22 mouse cellular contexts compared by ENCODE assay signal in the genomic region with DNA sequence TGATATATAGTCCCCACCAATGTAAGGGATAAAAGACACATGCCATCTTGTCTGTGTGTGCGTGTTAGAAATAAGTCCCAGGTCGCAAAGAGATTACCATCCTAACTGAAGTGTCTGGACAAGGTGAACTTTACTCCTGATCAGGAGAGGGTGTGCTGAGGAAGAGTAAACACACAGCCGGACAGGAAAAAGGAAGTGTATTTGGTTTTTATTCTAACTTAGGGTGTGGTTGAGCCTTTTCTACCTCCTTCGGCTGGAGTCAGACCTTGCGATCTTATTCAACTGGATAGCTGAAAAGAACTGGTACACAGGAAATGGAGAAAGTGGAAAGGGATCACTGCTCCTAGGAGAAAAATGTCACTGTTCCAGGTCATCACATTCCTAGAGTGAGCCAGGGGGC. TPM values are rescaled to one million over a fixed set of nuclear protein-coding genes. Genes with fewer than 3 reads are reported as not detected.
DNase-seq lines count a peak whose midpoint lies in the region; ATAC-seq and TF ChIP-seq lines count a peak whose summit lies in the region.
"Had no signal": no experiment of that assay in that cellular context is flagged by ENCODE, and none has a peak within 500 bp of the region (broad histone marks: within the 10 kb centered on the region; RNA-seq: fewer than 3 reads in every experiment).

No protein-coding gene starts in this region.

- 66% methylated on average over 5 of the region's 5 CpGs for WGBS in intestine, embryonic 14.5 days
- whole genome bisulfite sequencing in small intestine, adult 2 months = 23% methylated on average over 5 of the region's 5 CpGs
- WGBS in stomach, postnatal 0 days = 45% methylated on average over 5 of the region's 5 CpGs

- no peaks in the 10 kb centered on the region for H3K4me1 ChIP-seq in intestine, embryonic 14.5 days (replicated peaks; ENCODE audit: control insufficient read depth, insufficient read depth, low read length)
- H3K4me1 ChIP-seq in small intestine, adult 2 months (ENCODE audit: control insufficient read depth, insufficient read depth, insufficient read length, low read length) = peaks cover 6% of the 10 kb centered on the region; the same call in 1 of the 2 replicates
- H3K4me1 ChIP-seq in stomach, postnatal 0 days (replicated peaks; ENCODE audit: control insufficient read depth, insufficient read depth) = no peaks in the 10 kb centered on the region
- H3K4me1 ChIP-seq: embryonic facial prominence, embryonic 15.5 days; hindbrain, embryonic 15.5 days had no signal

- no peak for TF ChIP-seq EP300 in stomach, postnatal 0 days (optimal IDR thresholded peaks at IDR 0.05)

- TF ChIP-seq CTCF in small intestine, adult 2 months (IDR thresholded peaks at IDR 0.05; ENCODE audit: extremely low read depth, insufficient read length, insufficient replicate concordance, low read depth, low read length) = no peak
- TF ChIP-seq CTCF in stomach, postnatal 0 days (IDR thresholded peaks at IDR 0.05; ENCODE audit: low read depth) = no peak

- ATAC-seq in intestine, embryonic 14.5 days (replicated peaks; ENCODE audit: low FRiP score, low TSS enrichment, low read depth) = peak; percentile 70
- peak; percentile 84 for ATAC-seq in stomach, postnatal 0 days (ENCODE audit: low FRiP score, low TSS enrichment)
- no peak for ATAC-seq in monocyte, adult 5-6 weeks (replicated peaks; ENCODE audit: insufficient number of reproducible peaks, low FRiP score, low TSS enrichment, poor library complexity, severe bottlenecking)
- ATAC-seq: forebrain, embryonic 14.5 days had no signal

- no peaks in the 10 kb centered on the region for H3K36me3 ChIP-seq in intestine, embryonic 14.5 days (ENCODE audit: control insufficient read depth, insufficient read depth, low read length)
- H3K36me3 ChIP-seq in small intestine, adult 2 months (ENCODE audit: control insufficient read depth, insufficient read depth, low read length) = no peaks in the 10 kb centered on the region
- no peaks in the 10 kb centered on the region for H3K36me3 ChIP-seq in stomach, postnatal 0 days (ENCODE audit: control insufficient read depth, insufficient read depth, low read length)
- H3K36me3 ChIP-seq: embryonic facial prominence, embryonic 15.5 days; forebrain, embryonic 10.5 days; heart, embryonic 12.5 days; hindbrain, embryonic 15.5 days had no signal

- H3K9me3 ChIP-seq in intestine, embryonic 14.5 days (ENCODE audit: control insufficient read depth, low read length) = no peaks in the 10 kb centered on the region
- no peaks in the 10 kb centered on the region for H3K9me3 ChIP-seq in stomach, postnatal 0 days (ENCODE audit: control insufficient read depth, low read length)
- H3K9me3 ChIP-seq: embryonic facial prominence, embryonic 15.5 days; forebrain, embryonic 10.5 days; heart, embryonic 12.5 days; hindbrain, embryonic 15.5 days had no signal

- no peak overlapping the region for H3K4me3 ChIP-seq in intestine, embryonic 14.5 days (ENCODE audit: low read depth, low read length)
- no peak overlapping the region for H3K4me3 ChIP-seq in small intestine, adult 2 months (ENCODE audit: low read depth, low read length)
- no peak overlapping the region for H3K4me3 ChIP-seq in stomach, postnatal 0 days (ENCODE audit: low read depth, low read length)
- H3K4me3 ChIP-seq: embryonic facial prominence, embryonic 15.5 days; erythroblast, embryonic 14.5 days; forebrain, embryonic 10.5 days; gastrocnemius, adult 2 months; heart, embryonic 12.5 days; hindbrain, embryonic 15.5 days had no signal

- peak; percentile 46 for DNase-seq in R1 (ENCODE audit: low read depth, low spot score)
- DNase-seq in intestine, embryonic 14.5 days (ENCODE audit: low spot score) = no peak
- DNase-seq in stomach, postnatal 0 days (ENCODE audit: low spot score) = no peak
- DNase-seq in layer of hippocampus, adult 18-20 months (ENCODE audit: low spot score in 2 of 2) = no peak
- DNase-seq in urinary bladder, postnatal 25 days (ENCODE audit: low spot score) = no peak
- DNase-seq: adrenal gland, postnatal 10 days; cerebellum, adult 11-12 months; cerebellum, adult 9-10 months; cerebellum, postnatal 36 days; gastrocnemius, adult 2 months; gastrocnemius, postnatal 25 days; heart, postnatal 36 days had no signal

- H3K4me2 ChIP-seq in intestine, embryonic 14.5 days (ENCODE audit: low read length) = no peak overlapping the region
- no peak overlapping the region for H3K4me2 ChIP-seq in stomach, postnatal 0 days (replicated peaks; ENCODE audit: low read depth)
- H3K4me2 ChIP-seq: embryonic facial prominence, embryonic 15.5 days; heart, embryonic 12.5 days; hindbrain, embryonic 15.5 days had no signal

- 0 out of 2 replicates have a peak overlapping the region, but pooled peaks have one; percentile 3 for H3K27ac ChIP-seq in intestine, embryonic 14.5 days (ENCODE audit: low read depth)
- H3K27ac ChIP-seq in small intestine, adult 2 months (ENCODE audit: insufficient read depth, low read depth, low read length) = peak overlapping the region; percentile 90
- H3K27ac ChIP-seq in stomach, postnatal 0 days (replicated peaks) = peak overlapping the region; percentile 59
- H3K27ac ChIP-seq: embryonic facial prominence, embryonic 15.5 days; forebrain, embryonic 10.5 days; gastrocnemius, adult 2 months; hindbrain, embryonic 15.5 days had no signal

- no peaks in the 10 kb centered on the region for H3K27me3 ChIP-seq in intestine, embryonic 14.5 days (replicated peaks; ENCODE audit: control insufficient read depth, insufficient read depth, low read length)
- no peaks in the 10 kb centered on the region for H3K27me3 ChIP-seq in small intestine, adult 2 months (ENCODE audit: control insufficient read depth, insufficient read depth, low read length)
- no peaks in the 10 kb centered on the region for H3K27me3 ChIP-seq in stomach, postnatal 0 days (ENCODE audit: control insufficient read depth, insufficient read depth, low read length)
- H3K27me3 ChIP-seq: embryonic facial prominence, embryonic 15.5 days; heart, embryonic 12.5 days; hindbrain, embryonic 15.5 days had no signal

- no peak for TF ChIP-seq POLR2A in small intestine, adult 2 months (IDR thresholded peaks at IDR 0.05; ENCODE audit: low read depth, low read length)

- no peak overlapping the region for H3K9ac ChIP-seq in intestine, embryonic 14.5 days (ENCODE audit: low read length)
- H3K9ac ChIP-seq in stomach, postnatal 0 days (ENCODE audit: low read length) = no peak overlapping the region
- H3K9ac ChIP-seq: embryonic facial prominence, embryonic 15.5 days; heart, embryonic 12.5 days; hindbrain, embryonic 15.5 days had no signal

RNA-seq across cellular contexts. Expression of a gene that starts 9.3 kb away (rescaled TPM):
- 34.5 and 38.8 TPM in 2 replicates for polyA plus RNA-seq in intestine, embryonic 14.5 days (2014; fragmentation: Nextera tagmentation; extraction: Ambion mirVana)
- 7.4 and 8.3 TPM in 2 replicates for polyA plus RNA-seq in small intestine, adult 2 months (2012; rRNA removed)
- polyA plus RNA-seq in stomach, postnatal 0 days (2015; fragmentation: Nextera tagmentation; extraction: Ambion mirVana) = 4.9 and 5.4 TPM in 2 replicates
- total RNA-seq in layer of hippocampus, adult 18-20 months (2021) = 10 to 100 TPM; 24.9 to 27.2 TPM
- 5.7 to 20.4 TPM (median 15.4 TPM) in 3 replicates for total RNA-seq in monocyte, adult 5-6 weeks (2017)

RNA-seq across cellular contexts. Expression of a gene that starts 29.8 kb away (rescaled TPM):
- 0.14 and 0.16 TPM in 2 replicates for polyA plus RNA-seq in intestine, embryonic 14.5 days (2014; fragmentation: Nextera tagmentation; extraction: Ambion mirVana)
- 0.10 and 0.33 TPM in 2 replicates for polyA plus RNA-seq in small intestine, adult 2 months (2012; rRNA removed)
- 7.6 and 7.7 TPM in 2 replicates for polyA plus RNA-seq in stomach, postnatal 0 days (2015; fragmentation: Nextera tagmentation; extraction: Ambion mirVana)
- under 1 TPM; 0.67 to 0.84 TPM for total RNA-seq in layer of hippocampus, adult 18-20 months (2021)
- 0.39 TPM in 1 of 3 replicates, not detected in the others for total RNA-seq in monocyte, adult 5-6 weeks (2017)
- total RNA-seq: gastrocnemius, adult 2 months; gastrocnemius, postnatal 25 days; granulocyte monocyte progenitor cell, adult 5-6 weeks had no signal

RNA-seq across cellular contexts. Expression of a gene that starts 41.3 kb away (rescaled TPM):
- polyA plus RNA-seq in intestine, embryonic 14.5 days (2014; fragmentation: Nextera tagmentation; extraction: Ambion mirVana) = 2.7 and 3.5 TPM in 2 replicates
- polyA plus RNA-seq in small intestine, adult 2 months (2012; rRNA removed) = 5.2 and 9.1 TPM in 2 replicates
- polyA plus RNA-seq in stomach, postnatal 0 days (2015; fragmentation: Nextera tagmentation; extraction: Ambion mirVana) = 2.7 TPM in 2 replicates
- total RNA-seq in layer of hippocampus, adult 18-20 months (2021) = under 1 TPM; 0.33 to 0.35 TPM
- not detected in 3 replicates for total RNA-seq in monocyte, adult 5-6 weeks (2017)
- total RNA-seq: gastrocnemius, adult 2 months; gastrocnemius, postnatal 25 days; granulocyte monocyte progenitor cell, adult 5-6 weeks; heart, postnatal 36 days had no signal
- polyA plus RNA-seq: erythroblast, embryonic 14.5 days; forebrain, embryonic 14.5 days; hindbrain, embryonic 11.5 days; hindbrain, embryonic 15.5 days had no signal

Comparison
In these comparisons a context has a peak if more than half of its experiments do, and no peak if none do; other contexts are left out.
1. H3K27ac ChIP-seq: peak in every context shown above with its lines; median percentile 90 in small intestine, adult 2 months; 59 in stomach, postnatal 0 days; 3 in intestine, embryonic 14.5 days.